Comparison of ENCODE assay signal across 7 mouse cellular contexts in genomic region chr15:99024668-99025314, GRCm38 (mm10). TPM values are rescaled to one million over a fixed set of nuclear protein-coding genes. Genes with fewer than 3 reads are reported as not detected.
DNase-seq lines count a peak whose midpoint lies in the region; ATAC-seq and TF ChIP-seq lines count a peak whose summit lies in the region.

No protein-coding gene starts in this region.

- no peaks in the 10 kb centered on the region for H3K9me3 ChIP-seq in lung, embryonic 14.5 days (ENCODE audit: low read depth, low read length)

- no peak overlapping the region for H3K4me2 ChIP-seq in lung, embryonic 14.5 days

- no peaks in the 10 kb centered on the region for H3K36me3 ChIP-seq in lung, embryonic 14.5 days (ENCODE audit: insufficient read depth)
- no peaks in the 10 kb centered on the region for H3K36me3 ChIP-seq in small intestine, adult 2 months (ENCODE audit: control insufficient read depth, insufficient read depth, low read length)

- H3K9ac ChIP-seq in lung, embryonic 14.5 days, result no peak overlapping the region

- no peak overlapping the region for H3K4me3 ChIP-seq in bone marrow, adult 2 months (replicated peaks; ENCODE audit: control insufficient read depth, low read depth, low read length)
- H3K4me3 ChIP-seq in lung, embryonic 14.5 days (ENCODE audit: low read depth, low read length), result no peak overlapping the region
- no peak overlapping the region for H3K4me3 ChIP-seq in small intestine, adult 2 months (ENCODE audit: low read depth, low read length)

- no peaks in the 10 kb centered on the region; the same call in 1 of the 2 replicates for H3K4me1 ChIP-seq in bone marrow, adult 2 months (ENCODE audit: control insufficient read depth, insufficient read depth, low read length)
- no peaks in the 10 kb centered on the region for H3K4me1 ChIP-seq in lung, embryonic 14.5 days (ENCODE audit: insufficient read depth)
- 0 out of 2 replicates have a peak, but pooled peaks cover 2% of the 10 kb centered on the region for H3K4me1 ChIP-seq in small intestine, adult 2 months (ENCODE audit: control insufficient read depth, insufficient read depth, insufficient read length, low read length)

- DNase-seq in 3T3-L1 (ENCODE audit: low read depth, low spot score), result peak; percentile 96
- DNase-seq in CD4-positive helper T cell, adult 2 months (ENCODE audit: low read depth, low spot score), result peak; percentile 78
- DNase-seq in kidney, postnatal 36 days, result peak; percentile 83 to 95
- peak; percentile 96 for DNase-seq in lung, embryonic 14.5 days

- no peaks in the 10 kb centered on the region for H3K27me3 ChIP-seq in lung, embryonic 14.5 days (ENCODE audit: insufficient read depth, low read length)
- H3K27me3 ChIP-seq in small intestine, adult 2 months (ENCODE audit: control insufficient read depth, insufficient read depth, low read length), result no peaks in the 10 kb centered on the region

- ATAC-seq in erythroblast, adult 5-6 weeks (replicated peaks; ENCODE audit: low FRiP score, poor library complexity, severe bottlenecking), result peak; percentile 65
- ATAC-seq in lung, embryonic 14.5 days (ENCODE audit: insufficient read depth), result no peak

- no peak overlapping the region for H3K27ac ChIP-seq in bone marrow, adult 2 months (ENCODE audit: control insufficient read depth, insufficient read depth, low read depth, low read length, poor library complexity)
- no peak overlapping the region for H3K27ac ChIP-seq in lung, embryonic 14.5 days (ENCODE audit: low read depth)
- no peak overlapping the region for H3K27ac ChIP-seq in small intestine, adult 2 months (ENCODE audit: insufficient read depth, low read depth, low read length)

- peak; percentile 40 for TF ChIP-seq CTCF in bone marrow, adult 2 months (IDR thresholded peaks at IDR 0.05; ENCODE audit: control insufficient read depth, insufficient read depth, low read length)
- TF ChIP-seq CTCF in lung, embryonic 14.5 days (IDR thresholded peaks at IDR 0.05; ENCODE audit: low read depth), result peak; percentile 80
- peak; percentile 41; the same call in 1 of the 2 replicates for TF ChIP-seq CTCF in small intestine, adult 2 months (IDR thresholded peaks at IDR 0.05; ENCODE audit: extremely low read depth, insufficient read length, insufficient replicate concordance, low read depth, low read length)

- no peak for TF ChIP-seq POLR2A in bone marrow, adult 2 months (IDR thresholded peaks at IDR 0.05; ENCODE audit: borderline replicate concordance, control insufficient read depth, low read depth, low read length)
- no peak for TF ChIP-seq POLR2A in small intestine, adult 2 months (IDR thresholded peaks at IDR 0.05; ENCODE audit: low read depth, low read length)

- 10% methylated on average over 7 of the region's 8 CpGs for WGBS in bone marrow, adult 2 months
- 24% methylated on average over 7 of the region's 8 CpGs for WGBS in lung, embryonic 14.5 days
- 16% methylated on average over 7 of the region's 8 CpGs for WGBS in small intestine, adult 2 months

RNA-seq across cellular contexts. Expression of gene Tuba1c, which starts 4.9 kb away (rescaled TPM):
- 168 and 176 TPM in 2 replicates for polyA plus RNA-seq in bone marrow, adult 2 months (2011; ENCODE audit: insufficient read depth, insufficient read length, low replicate concordance, missing spikeins)
- 73.8 and 96.1 TPM in 2 replicates for total RNA-seq in erythroblast, adult 5-6 weeks (2015; ENCODE audit: low replicate concordance)
- 36.4 and 46.4 TPM in 2 replicates for total RNA-seq in erythroblast, adult 5-6 weeks (2017; ENCODE audit: low replicate concordance)
- polyA plus RNA-seq in lung, embryonic 14.5 days (2014; fragmentation: Nextera tagmentation; extraction: Ambion mirVana), result 224 and 232 TPM in 2 replicates
- 252 and 382 TPM in 2 replicates for polyA plus RNA-seq in small intestine, adult 2 months (2012; rRNA removed)

RNA-seq across cellular contexts. Expression of gene Prph, which starts 30.2 kb away (rescaled TPM):
- not detected in 2 replicates for polyA plus RNA-seq in bone marrow, adult 2 months (2011; ENCODE audit: insufficient read depth, insufficient read length, low replicate concordance, missing spikeins)
- not detected in 2 replicates for total RNA-seq in erythroblast, adult 5-6 weeks (2015; ENCODE audit: low replicate concordance)
- not detected in 2 replicates for total RNA-seq in erythroblast, adult 5-6 weeks (2017; ENCODE audit: low replicate concordance)
- polyA plus RNA-seq in lung, embryonic 14.5 days (2014; fragmentation: Nextera tagmentation; extraction: Ambion mirVana), result 0.91 and 1.8 TPM in 2 replicates
- 4.6 and 4.8 TPM in 2 replicates for polyA plus RNA-seq in small intestine, adult 2 months (2012; rRNA removed)

RNA-seq across cellular contexts. Expression of gene Troap, which starts 49.6 kb away (rescaled TPM):
- 94.5 and 103 TPM in 2 replicates for polyA plus RNA-seq in bone marrow, adult 2 months (2011; ENCODE audit: insufficient read depth, insufficient read length, low replicate concordance, missing spikeins)
- total RNA-seq in erythroblast, adult 5-6 weeks (2015; ENCODE audit: low replicate concordance), result 11.9 and 21.7 TPM in 2 replicates
- total RNA-seq in erythroblast, adult 5-6 weeks (2017; ENCODE audit: low replicate concordance), result 20.4 and 28.1 TPM in 2 replicates
- 33.4 and 35.1 TPM in 2 replicates for polyA plus RNA-seq in lung, embryonic 14.5 days (2014; fragmentation: Nextera tagmentation; extraction: Ambion mirVana)
- 5.3 and 9.0 TPM in 2 replicates for polyA plus RNA-seq in small intestine, adult 2 months (2012; rRNA removed)
